Mouse (Mus musculus) stomach, embryonic 14.5 days (tissue): ENCODE data around the gene Cyp4f40. TPM values are rescaled to one million over a fixed set of nuclear protein-coding genes. Genes with fewer than 3 reads are reported as not detected.
A peak's percentile ranks its signal among the peaks of the same experiment; 100 is the strongest.
"Not testable (repeated sequence)": the region's sequence is repeated elsewhere in the genome, so short reads cannot be mapped to it uniquely, and the experiment has no call there.

Source experiments
- ATAC-seq: fragments of 200-750 bp; cut with Nextera tagmentation; 2 replicates; pipeline ENCODE4 v1.8.0; 2017; ENCODE audit warnings: low read depth, moderate TSS enrichment; ENCODE audit not compliant: insufficient number of reproducible peaks, insufficient read depth, low FRiP score
- H3K27ac ChIP-seq: fragments of 300-500 bp; sonication (generic); 2 replicates; pipeline ENCODE4 v1.5.1; 2014; ENCODE audit warnings: mild to moderate bottlenecking, low read length, moderate library complexity, mixed read lengths
- H3K27me3 ChIP-seq: fragments of 300-500 bp; sonication (generic); 2 replicates; pipeline ENCODE4 v1.6.1; 2014; ENCODE audit warnings: low read length, control low read depth, mixed read lengths; ENCODE audit not compliant: control insufficient read depth, insufficient read depth
- H3K36me3 ChIP-seq: fragments of 300-500 bp; sonication (generic); 2 replicates; pipeline ENCODE4 v1.6.1; 2014; ENCODE audit warnings: mild to moderate bottlenecking, control low read depth, low read length, moderate library complexity, mixed read lengths; ENCODE audit not compliant: control insufficient read depth, insufficient read depth
- H3K4me1 ChIP-seq: fragments of 300-500 bp; sonication (generic); 2 replicates; pipeline ENCODE4 v1.6.1; 2014; ENCODE audit warnings: low read length, control low read depth, mixed read lengths; ENCODE audit not compliant: control insufficient read depth, insufficient read depth
- H3K4me2 ChIP-seq: fragments of 300-500 bp; sonication (generic); replicated peaks from 2 replicates; pipeline ENCODE4 v1.6.1; 2014; ENCODE audit warnings: low read depth, low read length, control low read depth
- H3K4me3 ChIP-seq: fragments of 300-500 bp; sonication (generic); 2 replicates; pipeline ENCODE4 v1.5.1; 2014; ENCODE audit warnings: low read depth, low read length, control low read depth
- H3K9ac ChIP-seq: fragments of 300-500 bp; sonication (generic); replicated peaks from 2 replicates; pipeline ENCODE4 v1.6.1; 2014; ENCODE audit warnings: low read depth, mild to moderate bottlenecking, control low read depth, low read length, moderate library complexity, mixed read lengths
- H3K9me3 ChIP-seq: fragments of 300-500 bp; sonication (generic); 2 replicates; pipeline ENCODE4 v1.6.1; 2016; ENCODE audit warnings: low read depth, low read length, control low read depth; ENCODE audit not compliant: control insufficient read depth
- WGBS: fragments of 180-500 bp; shearing (Covaris S2); extraction: QIAGEN DNeasy Blood & Tissue Kit; methylation state at CpG from one replicate; pipeline ENCODE4 v1.1.7; 2014; 5-methylcytosine and 5-hydroxymethylcytosine counted together
- polyA plus RNA-seq: library from polyadenylated mRNA; unstranded; fragments of >200 nt; fragmentation: Nextera tagmentation; extraction: Ambion mirVana; gene quantifications from 2 replicates; pipeline ENCODE4 v1.2.1, GENCODE M21; 2014

Gene Cyp4f40
- polyA plus RNA-seq, 1 experiment from 2014 or later, result 0.23 TPM

GRCm38 (mm10) chr17:32680404-32680803 is 21.7 kb downstream of the Cyp4f40 start:
- Histone ChIP-seq H3K4me3 (no peak overlapping the region), H3K9ac (no peak overlapping the region), H3K9me3 (no peaks in the 10 kb centered on the region), H3K36me3 (no peaks in the 10 kb centered on the region), H3K4me2 (no peak overlapping the region), H3K27ac (no peak overlapping the region), H3K27me3 (no peaks in the 10 kb centered on the region), H3K4me1 (no peaks in the 10 kb centered on the region)
- ATAC-seq, result no peak
- 21% methylated on average over 2 of the region's 2 CpGs for WGBS

DNA sequence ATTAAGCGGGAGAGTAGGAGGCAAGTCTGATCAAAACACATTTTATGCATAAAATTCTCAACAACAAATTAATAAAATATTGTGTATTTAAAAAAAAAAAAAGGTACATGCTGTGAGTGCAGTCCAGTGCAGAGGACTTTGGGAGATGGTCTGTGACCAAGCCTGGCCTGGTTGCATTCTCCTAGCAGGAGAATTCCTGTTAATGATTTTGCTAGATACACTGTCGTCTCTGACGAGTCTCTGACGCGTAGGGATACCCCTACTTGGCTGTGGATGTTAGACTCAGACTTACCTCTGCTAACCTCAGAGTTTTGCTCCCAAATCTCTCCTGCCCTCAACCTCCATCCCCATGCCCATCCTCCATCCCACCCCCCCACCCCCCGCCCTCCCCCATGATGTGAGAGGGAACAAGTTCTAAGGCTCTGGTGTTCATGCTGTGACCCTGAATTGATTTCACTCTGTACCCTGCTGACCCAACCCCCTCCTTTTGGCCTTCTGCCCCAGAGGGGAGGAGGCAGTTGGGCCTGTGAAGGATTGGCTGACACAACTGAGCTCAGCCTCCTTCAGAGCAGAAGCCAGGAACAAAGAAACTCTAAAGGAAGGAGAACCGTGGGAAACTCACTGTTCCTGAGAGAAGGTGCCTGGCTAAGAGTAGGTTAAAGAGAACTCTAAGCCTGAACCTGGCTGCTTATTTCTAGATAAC is 26.5 kb downstream of the Cyp4f40 start, which contains the start of gene Cyp4f15:
Cyp4f15 (plus strand) TSS at position 580 of the 703 bp plus-strand sequence.
- WGBS, result 33% methylated on average over 7 of the region's 7 CpGs
- ATAC-seq, result no peak
- Histone ChIP-seq H3K9ac (no peak within 1 kb of the TSS), H3K9me3 (no peaks in the 10 kb centered on the region), H3K27ac (no peak within 1 kb of the TSS), H3K4me1 (no peaks in the 10 kb centered on the region), H3K36me3 (no peaks in the 10 kb centered on the region), H3K4me2 (no peak within 1 kb of the TSS), H3K4me3 (no peak within 1 kb of the TSS), H3K27me3 (no peaks in the 10 kb centered on the region)

- H3K9me3 ChIP-seq, result no peaks in the 10 kb centered on the region
- no peak for ATAC-seq
- H3K4me3 ChIP-seq, result no peak overlapping the region
- 88% methylated on average over 5 of the region's 5 CpGs for WGBS
- H3K4me1 ChIP-seq, result no peaks in the 10 kb centered on the region
- no peak overlapping the region for H3K27ac ChIP-seq
- H3K36me3 ChIP-seq, result no peaks in the 10 kb centered on the region
- H3K4me2 ChIP-seq, result no peak overlapping the region
- no peaks in the 10 kb centered on the region for H3K27me3 ChIP-seq
- no peak overlapping the region for H3K9ac ChIP-seq
These were observed 28.0 kb downstream of the Cyp4f40 start for GRCm38 (mm10) chr17:32686722-32687121.

GRCm38 (mm10) chr17:32690959-32691358 is 32.3 kb downstream of the Cyp4f40 start:
- Histone ChIP-seq H3K9me3 (no peaks in the 10 kb centered on the region), H3K4me2 (no peak overlapping the region), H3K9ac (no peak overlapping the region), H3K4me3 (no peak overlapping the region), H3K27ac (no peak overlapping the region), H3K4me1 (no peaks in the 10 kb centered on the region), H3K27me3 (no peaks in the 10 kb centered on the region), H3K36me3 (no peaks in the 10 kb centered on the region)
- 95% methylated on average over 1 of the region's 1 CpGs for WGBS
- no peak for ATAC-seq

GRCm38 (mm10) chr17:32702826-32703225 is 44.1 kb downstream of the Cyp4f40 start:
- no peak for ATAC-seq
- no peak overlapping the region for H3K4me3 ChIP-seq

GRCm38 (mm10) chr17:32710541-32710940 is 51.8 kb downstream of the Cyp4f40 start:
- H3K27ac ChIP-seq, H3K27me3 ChIP-seq, H3K4me2 ChIP-seq, H3K36me3 ChIP-seq, H3K4me3 ChIP-seq, ATAC-seq, H3K9ac ChIP-seq, H3K4me1 ChIP-seq, H3K9me3 ChIP-seq: not testable (repeated sequence)

More at GRCm38 (mm10) chr17:32702826-32703225, 44.1 kb downstream of the Cyp4f40 start:
- Histone ChIP-seq H3K9ac (no peak overlapping the region), H3K4me2 (0 out of 2 replicates have a peak overlapping the region, but pooled peaks have one; percentile 15), H3K4me1 (no peaks in the 10 kb centered on the region), H3K27me3 (no peaks in the 10 kb centered on the region), H3K36me3 (no peaks in the 10 kb centered on the region), H3K9me3 (peaks cover 5% of the 10 kb centered on the region), H3K27ac (no peak overlapping the region)
- WGBS, result 39% methylated on average over 22 of the region's 22 CpGs

GRCm38 (mm10) chr17:32722151-32722550 is 63.5 kb downstream of the Cyp4f40 start:
- H3K36me3 ChIP-seq, H3K27me3 ChIP-seq, H3K9me3 ChIP-seq, H3K4me1 ChIP-seq, H3K4me3 ChIP-seq, H3K9ac ChIP-seq, H3K27ac ChIP-seq, ATAC-seq, H3K4me2 ChIP-seq: not testable (repeated sequence)
- 83% methylated on average over 1 of the region's 1 CpGs for WGBS

DNA sequence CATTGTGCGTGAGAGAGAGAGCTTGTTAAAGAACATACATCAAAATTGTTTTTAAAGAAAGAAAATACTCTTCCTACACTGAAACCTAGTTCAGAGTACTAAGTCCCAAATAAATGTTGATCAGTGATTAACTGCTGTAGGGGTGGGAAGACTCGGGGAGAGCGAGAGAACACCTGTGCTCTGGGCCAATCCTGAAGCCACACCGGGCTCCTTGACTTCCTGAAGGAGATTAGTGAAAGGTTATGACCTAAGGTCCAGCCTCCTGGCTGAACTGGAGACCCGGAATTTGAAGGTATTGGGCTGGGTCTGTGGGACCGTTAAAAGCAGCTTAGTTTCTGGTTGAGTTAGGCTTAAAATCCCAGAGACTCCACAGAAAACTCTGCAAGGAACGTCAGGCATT is 64.1 kb downstream of the Cyp4f40 start:
- Histone ChIP-seq H3K36me3 (no peaks in the 10 kb centered on the region), H3K9ac (no peak overlapping the region), H3K4me1 (no peaks in the 10 kb centered on the region), H3K27ac (no peak overlapping the region), H3K4me2 (no peak overlapping the region), H3K9me3 (no peaks in the 10 kb centered on the region), H3K27me3 (no peaks in the 10 kb centered on the region), H3K4me3 (no peak overlapping the region)
- no peak for ATAC-seq
- WGBS, result 76% methylated on average over 7 of the region's 7 CpGs

DNA sequence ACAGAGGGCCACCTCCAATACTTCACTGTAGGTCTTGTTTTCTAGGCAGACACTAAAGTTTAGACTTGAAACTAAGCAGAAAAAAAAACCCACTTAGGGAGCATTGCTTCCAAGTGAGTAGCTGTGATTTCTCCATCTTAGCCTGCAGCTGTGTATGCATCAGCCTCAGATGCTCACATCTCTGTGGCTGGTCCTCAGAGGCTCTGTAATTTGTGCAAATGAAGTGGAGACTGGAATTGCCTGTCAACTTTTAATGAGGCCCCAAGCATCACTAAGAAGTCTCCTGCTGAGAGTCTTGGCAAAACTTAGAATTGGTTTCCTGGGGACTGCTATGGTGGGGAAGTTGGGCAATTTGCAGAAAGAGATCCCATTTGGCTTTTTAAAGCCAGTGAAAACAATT is 67.7 kb downstream of the Cyp4f40 start:
- not testable (repeated sequence) for H3K9ac ChIP-seq, H3K4me1 ChIP-seq, ATAC-seq, H3K4me3 ChIP-seq, H3K9me3 ChIP-seq, H3K4me2 ChIP-seq, H3K27me3 ChIP-seq, H3K36me3 ChIP-seq, H3K27ac ChIP-seq
